Mouse (Mus musculus): Measurements from ENCODE around the gene Rpgrip1l. TPM values are rescaled to one million over a fixed set of nuclear protein-coding genes. Genes with fewer than 3 reads are reported as not detected.

Gene Rpgrip1l
- total and polyA plus RNA-seq, 3 experiments, result 2.1 to 5.0 (median 3.8) TPM

DNA sequence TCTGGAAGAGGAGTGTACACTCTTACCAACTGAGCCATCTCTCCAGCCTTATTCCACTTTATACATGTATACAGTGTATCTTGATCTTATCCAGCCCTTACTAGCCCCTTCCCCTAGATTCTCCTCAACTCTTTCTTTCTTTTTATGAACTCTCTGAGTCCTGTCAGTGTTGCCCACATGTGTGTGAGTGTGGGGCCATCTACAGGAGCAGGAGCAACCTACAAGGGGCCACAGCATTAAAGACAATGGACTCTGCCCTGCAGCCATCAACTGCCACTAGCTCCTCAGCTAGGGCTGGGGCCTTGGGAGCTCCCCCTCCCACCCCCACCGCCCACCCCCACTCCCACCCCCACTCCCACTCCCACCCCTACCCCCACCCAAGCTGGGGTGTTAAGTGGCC lies 135.4 kb downstream of the Rpgrip1l start:
- Histone ChIP-seq H3K79me2 (replicated peaks; ENCODE audit: control insufficient read depth, extremely low read depth, insufficient read depth, poor library complexity, severe bottlenecking) (no peaks in the 10 kb centered on the region), H3K4me3 (replicated peaks in 1 of 3; ENCODE audit: low read depth in 2 of 3, low read length in 2 of 3, poor library complexity in 1 of 3) (no peak overlapping the region), H3K4me1 (ENCODE audit: control insufficient read depth in 1 of 2, insufficient read depth in 2 of 2) (no peaks in the 10 kb centered on the region), H3K4me2 (ENCODE audit: insufficient read depth, low read depth, poor library complexity, severe bottlenecking) (no peak overlapping the region), H3K27ac (ENCODE audit: insufficient read depth, low read depth) (no peak overlapping the region), H3K9ac (ENCODE audit: insufficient read depth, low read depth) (no peak overlapping the region), H3K27me3 (replicated peaks) (peaks cover 2% of the 10 kb centered on the region), H3K9me3 (replicated peaks; ENCODE audit: low read length) (no peaks in the 10 kb centered on the region), H3K36me3 (replicated peaks in 1 of 2; ENCODE audit: control insufficient read depth in 1 of 2, insufficient read depth in 1 of 2, low read length in 1 of 2) (no peaks in the 10 kb centered on the region)
- in situ Hi-C loops (cut with MboI; ENCODE audit: low pct_ligation_motif_present, low pct_unique_long_range_greater_than_20kb, low sequenced_read_pairs), result loop anchor here (25.0 kb wide), 1 partner anchor 1835 kb away; no protein-coding TSS in a partner anchor
- no peak for DNase-seq (ENCODE audit: extremely low read depth)
- dilution Hi-C loops (cut with MboI; ENCODE audit: extremely low pct_ligation_motif_present, extremely low pct_unique_long_range_greater_than_20kb, low sequenced_read_pairs), result no loop called here
- TF ChIP-seq MXI1 (IDR thresholded peaks at IDR 0.05; ENCODE audit: low read depth, low read length) (no peak), USF2 (conservative IDR thresholded peaks at IDR 0.05; ENCODE audit: low read depth, low read length) (no peak), SIN3A (IDR thresholded peaks at IDR 0.05; ENCODE audit: low read length) (no peak), NRF1 (IDR thresholded peaks at IDR 0.05; ENCODE audit: low read depth, low read length) (no peak), KAT2A (IDR thresholded peaks at IDR 0.05; ENCODE audit: insufficient replicate concordance, low read length) (no peak), CTCF (conservative IDR thresholded peaks at IDR 0.05 in 1 of 2, IDR thresholded peaks at IDR 0.05 in 1 of 2; ENCODE audit: low read depth in 2 of 2, low read length in 2 of 2) (peak in 1 of 2 experiments; percentile 50; a peak in 2 of 4 replicates), GABPA (IDR thresholded peaks at IDR 0.05; ENCODE audit: insufficient replicate concordance, low read depth, low read length) (no peak), RCOR1 (conservative IDR thresholded peaks at IDR 0.05; ENCODE audit: low read depth, low read length) (no peak), RAD21 (IDR thresholded peaks at IDR 0.05; ENCODE audit: low read depth, low read length) (peak; percentile 56)

DNA sequence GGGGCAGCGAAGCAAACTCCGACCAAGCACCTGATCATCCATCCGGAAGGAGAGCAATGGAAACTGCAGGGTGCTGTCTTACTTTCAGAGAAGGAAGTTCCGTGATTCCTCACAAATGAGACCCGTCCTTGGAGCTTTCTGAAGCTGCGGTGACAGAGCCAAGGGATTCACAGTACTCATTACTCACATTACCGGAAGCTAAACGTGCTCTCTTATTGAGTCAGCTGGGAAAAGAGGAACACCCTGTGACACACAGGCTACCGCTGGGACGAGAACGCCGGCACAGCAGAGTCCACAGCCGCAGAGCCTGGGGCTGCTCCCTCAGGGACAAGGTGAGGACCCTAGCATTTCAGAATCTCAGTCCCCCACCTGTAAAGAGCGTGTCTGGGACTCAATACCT lies 136.9 kb downstream of the Rpgrip1l start:
- Histone ChIP-seq H3K36me3 (replicated peaks in 1 of 2; ENCODE audit: control insufficient read depth in 1 of 2, insufficient read depth in 1 of 2, low read length in 1 of 2) (no peaks in the 10 kb centered on the region), H3K79me2 (replicated peaks; ENCODE audit: control insufficient read depth, extremely low read depth, insufficient read depth, poor library complexity, severe bottlenecking) (no peaks in the 10 kb centered on the region), H3K4me1 (ENCODE audit: control insufficient read depth in 1 of 2, insufficient read depth in 2 of 2) (no peaks in the 10 kb centered on the region), H3K4me2 (ENCODE audit: insufficient read depth, low read depth, poor library complexity, severe bottlenecking) (no peak overlapping the region), H3K9me3 (replicated peaks; ENCODE audit: low read length) (no peaks in the 10 kb centered on the region), H3K4me3 (replicated peaks in 1 of 3; ENCODE audit: low read depth in 2 of 3, low read length in 2 of 3, poor library complexity in 1 of 3) (no peak overlapping the region), H3K27me3 (replicated peaks) (peaks cover 2% of the 10 kb centered on the region), H3K27ac (ENCODE audit: insufficient read depth, low read depth) (no peak overlapping the region), H3K9ac (ENCODE audit: insufficient read depth, low read depth) (no peak overlapping the region)
- DNase-seq (ENCODE audit: extremely low read depth), result no peak
- dilution Hi-C loops (cut with MboI; ENCODE audit: extremely low pct_ligation_motif_present, extremely low pct_unique_long_range_greater_than_20kb, low sequenced_read_pairs), result no loop called here
- no peak for TF ChIP-seq ETS1 (conservative IDR thresholded peaks at IDR 0.05; ENCODE audit: low read depth, low read length)
- peak; percentile 59 for TF ChIP-seq BHLHE40 (IDR thresholded peaks at IDR 0.05; ENCODE audit: low read depth, low read length)
- TF ChIP-seq JUND (conservative IDR thresholded peaks at IDR 0.05; ENCODE audit: low read depth, low read length), result no peak
- no peak for TF ChIP-seq NELFE (IDR thresholded peaks at IDR 0.05; ENCODE audit: low read depth, low read length)
- no peak for TF ChIP-seq RAD21 (IDR thresholded peaks at IDR 0.05; ENCODE audit: low read depth, low read length)
- in situ Hi-C loops (cut with MboI; ENCODE audit: low pct_ligation_motif_present, low pct_unique_long_range_greater_than_20kb, low sequenced_read_pairs), result loop anchor here (25.0 kb wide), 1 partner anchor 1836 kb away; no protein-coding TSS in a partner anchor

GRCm38 (mm10) chr8:91171605-91172004 lies 141.5 kb downstream of the Rpgrip1l start:
- dilution Hi-C loops (cut with MboI; ENCODE audit: extremely low pct_ligation_motif_present, extremely low pct_unique_long_range_greater_than_20kb, low sequenced_read_pairs) (no loop called here), in situ Hi-C loops (cut with MboI; ENCODE audit: low pct_ligation_motif_present, low pct_unique_long_range_greater_than_20kb, low sequenced_read_pairs) (no loop called here)
- H3K27me3 ChIP-seq (replicated peaks), result peaks cover 2% of the 10 kb centered on the region
- no peaks in the 10 kb centered on the region for H3K9me3 ChIP-seq (replicated peaks; ENCODE audit: low read length)
- no peak overlapping the region for H3K4me2 ChIP-seq (ENCODE audit: insufficient read depth, low read depth, poor library complexity, severe bottlenecking)
- H3K27ac ChIP-seq (ENCODE audit: insufficient read depth, low read depth), result no peak overlapping the region
- H3K4me3 ChIP-seq (replicated peaks in 1 of 3; ENCODE audit: low read depth in 2 of 3, low read length in 2 of 3, poor library complexity in 1 of 3), result no peak overlapping the region
- no peaks in the 10 kb centered on the region for H3K79me2 ChIP-seq (replicated peaks; ENCODE audit: control insufficient read depth, extremely low read depth, insufficient read depth, poor library complexity, severe bottlenecking)
- no peak for DNase-seq (ENCODE audit: extremely low read depth)
- no peaks in the 10 kb centered on the region for H3K36me3 ChIP-seq (replicated peaks in 1 of 2; ENCODE audit: control insufficient read depth in 1 of 2, insufficient read depth in 1 of 2, low read length in 1 of 2)
- H3K9ac ChIP-seq (ENCODE audit: insufficient read depth, low read depth), result no peak overlapping the region
- TF ChIP-seq CTCF (conservative IDR thresholded peaks at IDR 0.05 in 1 of 2, IDR thresholded peaks at IDR 0.05 in 1 of 2; ENCODE audit: low read depth in 2 of 2, low read length in 2 of 2) (no peak), UBTF (IDR thresholded peaks at IDR 0.05; ENCODE audit: low read depth, low read length) (no peak), MYC (IDR thresholded peaks at IDR 0.05; ENCODE audit: low read depth, low read length) (no peak), ELF1 (IDR thresholded peaks at IDR 0.05; ENCODE audit: low read depth, low read length) (no peak), ZC3H11A (IDR thresholded peaks at IDR 0.05; ENCODE audit: low read depth, low read length) (no peak), RCOR1 (conservative IDR thresholded peaks at IDR 0.05; ENCODE audit: low read depth, low read length) (no peak), MAZ (IDR thresholded peaks at IDR 0.05; ENCODE audit: low read depth, low read length) (no peak), E2F4 (IDR thresholded peaks at IDR 0.05; ENCODE audit: insufficient replicate concordance, low read depth, low read length) (no peak), PAX5 (IDR thresholded peaks at IDR 0.05; ENCODE audit: low read length) (no peak), HCFC1 (IDR thresholded peaks at IDR 0.05; ENCODE audit: low read depth, low read length) (no peak), SMC3 (IDR thresholded peaks at IDR 0.05; ENCODE audit: low read depth, low read length) (no peak), TBP (conservative IDR thresholded peaks at IDR 0.05; ENCODE audit: low read depth, low read length) (no peak), ZNF384 (IDR thresholded peaks at IDR 0.05; ENCODE audit: low read depth, low read length) (no peak), MXI1 (IDR thresholded peaks at IDR 0.05; ENCODE audit: low read depth, low read length) (no peak)
- H3K4me1 ChIP-seq (ENCODE audit: control insufficient read depth in 1 of 2, insufficient read depth in 2 of 2), result peaks cover 0 to 2% of the 10 kb centered on the region in 2 experiments; a peak in 1 of 4 replicates

Measured in CH12.LX (cell line).